Mouse (Mus musculus) limb, embryonic 15.5 days (tissue): Measurements from ENCODE around the gene Tmem189. TPM values are rescaled to one million over a fixed set of nuclear protein-coding genes. Genes with fewer than 3 reads are reported as not detected.

Source experiments
- ATAC-seq: fragments of 200-750 bp; cut with Nextera tagmentation; 2 replicates; pipeline ENCODE4 v1.8.0; 2017; ENCODE audit warnings: low read depth, moderate TSS enrichment; ENCODE audit not compliant: insufficient number of reproducible peaks, low FRiP score, low TSS enrichment
- H3K27ac ChIP-seq: fragments of 300-500 bp; sonication (generic); 2 replicates; pipeline ENCODE4 v1.5.1; 2015; ENCODE audit warnings: moderate library complexity, mild to moderate bottlenecking, inconsistent platforms
- H3K27me3 ChIP-seq: fragments of 300-500 bp; sonication (generic); 2 replicates; pipeline ENCODE4 v1.6.1; 2015; ENCODE audit warnings: inconsistent platforms
- H3K36me3 ChIP-seq: fragments of 300-500 bp; sonication (generic); 2 replicates; pipeline ENCODE4 v1.6.1; 2015; ENCODE audit warnings: inconsistent platforms
- H3K4me1 ChIP-seq: fragments of 300-500 bp; sonication (generic); 2 replicates; pipeline ENCODE4 v1.6.1; 2015; ENCODE audit warnings: inconsistent platforms
- H3K4me2 ChIP-seq: fragments of 300-500 bp; sonication (generic); 2 replicates; pipeline ENCODE4 v1.6.1; 2015; ENCODE audit warnings: mild to moderate bottlenecking, inconsistent platforms
- H3K4me3 ChIP-seq: fragments of 300-500 bp; sonication (generic); 2 replicates; pipeline ENCODE4 v1.5.1; 2015; ENCODE audit warnings: mild to moderate bottlenecking, inconsistent platforms
- H3K9ac ChIP-seq: fragments of 300-500 bp; sonication (generic); 2 replicates; pipeline ENCODE4 v1.6.1; 2015; ENCODE audit warnings: inconsistent platforms
- H3K9me3 ChIP-seq: fragments of 300-500 bp; sonication (generic); 2 replicates; pipeline ENCODE4 v1.6.1; 2016; ENCODE audit warnings: inconsistent platforms
- WGBS: fragments of 180-500 bp; shearing (Covaris S2); methylation state at CpG from one replicate; pipeline ENCODE4 v1.1.7; 2015; 5-methylcytosine and 5-hydroxymethylcytosine counted together
- polyA plus RNA-seq: library from polyadenylated mRNA; unstranded; fragments of >200 nt; fragmentation: Nextera tagmentation; extraction: Ambion mirVana; gene quantifications from 2 replicates; pipeline ENCODE4 v1.2.1, GENCODE M21; 2015

Gene Tmem189
- polyA plus RNA-seq, 1 experiment from 2014 or later, result 36.2 TPM

GRCm38 (mm10) chr2:167671101-167671633, 18.5 kb downstream of the Tmem189 start:
- Histone ChIP-seq H3K36me3 (no peaks in the 10 kb centered on the region), H3K9me3 (no peaks in the 10 kb centered on the region), H3K4me3 (no peak overlapping the region), H3K27ac (no peak overlapping the region), H3K9ac (no peak overlapping the region), H3K4me1 (peaks cover 3% of the 10 kb centered on the region; the same call in 1 of the 2 replicates), H3K4me2 (no peak overlapping the region), H3K27me3 (no peaks in the 10 kb centered on the region)
- ATAC-seq, result no peak
- WGBS, result 76% methylated on average over 5 of the region's 5 CpGs

GRCm38 (mm10) chr2:167669398-167669797, 20.2 kb downstream of the Tmem189 start:
- 69% methylated on average over 4 of the region's 4 CpGs for WGBS
- Histone ChIP-seq H3K27me3 (no peaks in the 10 kb centered on the region), H3K9me3 (no peaks in the 10 kb centered on the region), H3K4me3 (no peak overlapping the region), H3K9ac (no peak overlapping the region), H3K4me1 (no peaks in the 10 kb centered on the region), H3K27ac (no peak overlapping the region), H3K36me3 (no peaks in the 10 kb centered on the region), H3K4me2 (no peak overlapping the region)
- no peak for ATAC-seq

- 86% methylated on average over 5 of the region's 5 CpGs for WGBS
- Histone ChIP-seq H3K9ac (no peak overlapping the region), H3K4me3 (no peak overlapping the region), H3K27ac (no peak overlapping the region), H3K4me2 (no peak overlapping the region), H3K27me3 (no peaks in the 10 kb centered on the region), H3K9me3 (no peaks in the 10 kb centered on the region), H3K36me3 (no peaks in the 10 kb centered on the region), H3K4me1 (no peaks in the 10 kb centered on the region)
- ATAC-seq, result no peak
Observed at GRCm38 (mm10) chr2:167668426-167668825, 21.2 kb downstream of the Tmem189 start.

- ATAC-seq, result no peak
- peaks cover 9% of the 10 kb centered on the region for H3K4me1 ChIP-seq
- H3K36me3 ChIP-seq, result no peaks in the 10 kb centered on the region
- no peak overlapping the region for H3K9ac ChIP-seq
- H3K4me2 ChIP-seq, result no peak overlapping the region
- no peaks in the 10 kb centered on the region for H3K27me3 ChIP-seq
- H3K27ac ChIP-seq, result no peak overlapping the region
- H3K9me3 ChIP-seq, result no peaks in the 10 kb centered on the region
- no peak overlapping the region for H3K4me3 ChIP-seq
- WGBS, result 67% methylated on average over 18 of the region's 18 CpGs
Observed at GRCm38 (mm10) chr2:167665972-167666713, 23.5 kb downstream of the Tmem189 start.

GRCm38 (mm10) chr2:167662713-167663112, 26.9 kb downstream of the Tmem189 start:
- H3K4me3 ChIP-seq, result no peak overlapping the region
- no peaks in the 10 kb centered on the region for H3K9me3 ChIP-seq
- 62% methylated on average over 6 of the region's 6 CpGs for WGBS

GRCm38 (mm10) chr2:167661270-167662203, 28.1 kb downstream of the Tmem189 start, which contains the start of gene Gm20431:
Gm20431 (minus strand) TSS chr2:167661496.
- ATAC-seq, result peak; percentile 91
- WGBS, result under 1% methylated on average over 110 of the region's 110 CpGs
- peaks cover 44% of the 10 kb centered on the region for H3K4me1 ChIP-seq
- H3K9me3 ChIP-seq, result no peaks in the 10 kb centered on the region
- peak within 1 kb of the TSS; percentile 78 for H3K27ac ChIP-seq
- no peaks in the 10 kb centered on the region for H3K27me3 ChIP-seq
- H3K36me3 ChIP-seq, result no peaks in the 10 kb centered on the region
- peak within 1 kb of the TSS; percentile 96 for H3K4me3 ChIP-seq
- peak within 1 kb of the TSS; percentile 89 for H3K9ac ChIP-seq
- H3K4me2 ChIP-seq, result peak within 1 kb of the TSS; percentile 88

More at GRCm38 (mm10) chr2:167662713-167663112, 26.9 kb downstream of the Tmem189 start:
- H3K27ac ChIP-seq, result no peak overlapping the region
- H3K4me1 ChIP-seq, result peaks cover 37% of the 10 kb centered on the region
- no peak overlapping the region for H3K9ac ChIP-seq
- ATAC-seq, result no peak
- H3K4me2 ChIP-seq, result no peak overlapping the region
- no peaks in the 10 kb centered on the region for H3K27me3 ChIP-seq
- no peaks in the 10 kb centered on the region for H3K36me3 ChIP-seq

GRCm38 (mm10) chr2:167660611-167660971, 29.0 kb downstream of the Tmem189 start:
- peak overlapping the region; percentile 96 for H3K4me3 ChIP-seq
- no peaks in the 10 kb centered on the region for H3K9me3 ChIP-seq
- H3K36me3 ChIP-seq, result no peaks in the 10 kb centered on the region
- WGBS, result under 1% methylated on average over 12 of the region's 12 CpGs
- H3K4me1 ChIP-seq, result peaks cover 44% of the 10 kb centered on the region
- peak overlapping the region; percentile 89 for H3K9ac ChIP-seq
- no peaks in the 10 kb centered on the region for H3K27me3 ChIP-seq
- no peak overlapping the region for H3K27ac ChIP-seq
- peak overlapping the region; percentile 88 for H3K4me2 ChIP-seq
- no peak for ATAC-seq

GRCm38 (mm10) chr2:167659847-167660610, 29.6 kb downstream of the Tmem189 start:
- H3K4me3 ChIP-seq, result peak overlapping the region; percentile 96
- H3K4me1 ChIP-seq, result peaks cover 44% of the 10 kb centered on the region
- 0 out of 2 replicates have a peak overlapping the region, but pooled peaks have one; percentile 3 for H3K27ac ChIP-seq
- H3K36me3 ChIP-seq, result peaks cover under 1% of the 10 kb centered on the region; the same call in 1 of the 2 replicates
- no peaks in the 10 kb centered on the region for H3K9me3 ChIP-seq
- ATAC-seq, result no peak
- H3K27me3 ChIP-seq, result no peaks in the 10 kb centered on the region
- peak overlapping the region; percentile 89 for H3K9ac ChIP-seq
- 23% methylated on average over 13 of the region's 13 CpGs for WGBS
- peak overlapping the region; percentile 88 for H3K4me2 ChIP-seq

GRCm38 (mm10) chr2:167659177-167659846, 30.3 kb downstream of the Tmem189 start:
- 70% methylated on average over 10 of the region's 10 CpGs for WGBS
- H3K27ac ChIP-seq, result no peak overlapping the region

GRCm38 (mm10) chr2:167658712-167659111, 30.9 kb downstream of the Tmem189 start:
- Histone ChIP-seq H3K27ac (no peak overlapping the region), H3K9me3 (no peaks in the 10 kb centered on the region), H3K9ac (no peak overlapping the region), H3K4me3 (no peak overlapping the region), H3K27me3 (no peaks in the 10 kb centered on the region), H3K4me1 (peaks cover 44% of the 10 kb centered on the region), H3K4me2 (peak overlapping the region; percentile 88; the same call in 1 of the 2 replicates), H3K36me3 (peaks cover 14% of the 10 kb centered on the region)
- no peak for ATAC-seq
- WGBS, result 67% methylated on average over 11 of the region's 11 CpGs

More at GRCm38 (mm10) chr2:167659177-167659846, 30.3 kb downstream of the Tmem189 start:
- H3K4me1 ChIP-seq, result peaks cover 44% of the 10 kb centered on the region
- H3K4me3 ChIP-seq, result peak overlapping the region; percentile 96
- peaks cover 8% of the 10 kb centered on the region; the same call in 1 of the 2 replicates for H3K36me3 ChIP-seq
- H3K4me2 ChIP-seq, result peak overlapping the region; percentile 88
- H3K27me3 ChIP-seq, result no peaks in the 10 kb centered on the region
- no peak for ATAC-seq
- H3K9me3 ChIP-seq, result no peaks in the 10 kb centered on the region
- no peak overlapping the region for H3K9ac ChIP-seq

- no peaks in the 10 kb centered on the region for H3K9me3 ChIP-seq
- no peaks in the 10 kb centered on the region for H3K27me3 ChIP-seq
- H3K27ac ChIP-seq, result no peak overlapping the region
- no peak overlapping the region for H3K9ac ChIP-seq
- H3K4me1 ChIP-seq, result peaks cover 44% of the 10 kb centered on the region
- H3K36me3 ChIP-seq, result peaks cover 21% of the 10 kb centered on the region
- no peak overlapping the region for H3K4me3 ChIP-seq
- no peak for ATAC-seq
- WGBS, result 89% methylated on average over 4 of the region's 4 CpGs
- H3K4me2 ChIP-seq, result no peak overlapping the region
Observed at GRCm38 (mm10) chr2:167657973-167658372, 31.6 kb downstream of the Tmem189 start.
